Mouse (Mus musculus) spleen, postnatal 10 days (tissue): ENCODE data around the gene Cul1.
"Not testable (repeated sequence)": the region's sequence is repeated elsewhere in the genome, so short reads cannot be mapped to it uniquely, and the experiment has no call there.

Source experiments
- DNase-seq, 2 experiments: peaks; one replicate each; pipeline ENCODE4 v3.0.0; 2021 to 2022; ENCODE audit warnings: low spot score in 2 of 2

Gene Cul1

GRCm38 (mm10) chr6:47453098-47453497 is at the start of gene Cul1:
Gene Cul1, plus strand, starts transcription at chr6:47453398.
- DNase-seq = no peak

GRCm38 (mm10) chr6:47404419-47405382 is 48.5 kb upstream of the Cul1 start:
- no peak for DNase-seq

GRCm38 (mm10) chr6:47412886-47413606 is 40.2 kb upstream of the Cul1 start:
- no peak for DNase-seq

- DNase-seq = no peak
Measured at GRCm38 (mm10) chr6:47413656-47414055, 39.5 kb upstream of the Cul1 start.

GRCm38 (mm10) chr6:47418691-47419090 is 34.5 kb upstream of the Cul1 start:
- no peak for DNase-seq

- DNase-seq = no peak
Measured at GRCm38 (mm10) chr6:47420156-47420555, 33.0 kb upstream of the Cul1 start.

- DNase-seq = no peak
Measured at GRCm38 (mm10) chr6:47421221-47421620, 32.0 kb upstream of the Cul1 start.

GRCm38 (mm10) chr6:47426136-47426535 is 27.1 kb upstream of the Cul1 start:
- DNase-seq = no peak

GRCm38 (mm10) chr6:47426556-47426955 is 26.6 kb upstream of the Cul1 start:
- DNase-seq = not testable (repeated sequence)

- not testable (repeated sequence) for DNase-seq
Measured at GRCm38 (mm10) chr6:47432795-47433194, 20.4 kb upstream of the Cul1 start.

- no peak for DNase-seq
Measured at GRCm38 (mm10) chr6:47440080-47440479, 13.1 kb upstream of the Cul1 start.

- no peak for DNase-seq
Measured at GRCm38 (mm10) chr6:47447658-47448057, 5.5 kb upstream of the Cul1 start.

- peak; percentile 78 to 80 for DNase-seq
Measured at GRCm38 (mm10) chr6:47453522-47454130, 428 bp downstream of the Cul1 start.

- peak; percentile 83 to 87 for DNase-seq
Measured at GRCm38 (mm10) chr6:47454131-47454574, 955 bp downstream of the Cul1 start.

- DNase-seq = peak; percentile 80 to 82
Measured at GRCm38 (mm10) chr6:47454575-47455571, 1.7 kb downstream of the Cul1 start.

- DNase-seq = no peak
Measured at GRCm38 (mm10) chr6:47455843-47456242, 2.6 kb downstream of the Cul1 start.

GRCm38 (mm10) chr6:47456853-47457252 is 3.7 kb downstream of the Cul1 start:
- DNase-seq = no peak

GRCm38 (mm10) chr6:47465400-47465799 is 12.2 kb downstream of the Cul1 start:
- peak in 1 of 2 experiments; percentile 27 for DNase-seq

- DNase-seq = no peak
Measured at GRCm38 (mm10) chr6:47466488-47466887, 13.3 kb downstream of the Cul1 start.

GRCm38 (mm10) chr6:47467058-47467457 is 13.9 kb downstream of the Cul1 start:
- DNase-seq = no peak

GRCm38 (mm10) chr6:47469760-47470159 is 16.6 kb downstream of the Cul1 start:
- DNase-seq = no peak
